Mouse (Mus musculus): ENCODE data around the gene Klf15.

- TF ChIP-seq CTCF (IDR thresholded peaks at IDR 0.05; ENCODE audit: extremely low read depth, insufficient read depth, low read length) (peak; percentile 87), POLR2A (IDR thresholded peaks at IDR 0.05; ENCODE audit: extremely low read depth, insufficient read depth, low read length) (no peak)
These were observed 12.2 kb upstream of the Klf15 start for GRCm38 (mm10) chr6:90450179-90450578.

Measured in cortical plate, adult 2 months (tissue).